Mouse (Mus musculus): ENCODE data around the gene Polm.

Gene Polm

GRCm38 (mm10) chr11:5803551-5803981 lies 34.2 kb downstream of the Polm start, which contains the start of gene Pgam2:
TSS of gene Pgam2 (minus strand) at chr11:5803733.
- DNase-seq (ENCODE audit: low spot score) = no peak

GRCm38 (mm10) chr11:5802457-5803217 lies 35.2 kb downstream of the Polm start:
- DNase-seq (ENCODE audit: low spot score) = no peak

- no peak for DNase-seq (ENCODE audit: low spot score)
Measured at GRCm38 (mm10) chr11:5802005-5802404, 35.8 kb downstream of the Polm start.

- no peak for DNase-seq (ENCODE audit: low spot score)
Measured at GRCm38 (mm10) chr11:5801511-5801910, 36.3 kb downstream of the Polm start.

- no peak for DNase-seq (ENCODE audit: low spot score)
Measured at GRCm38 (mm10) chr11:5799621-5800490, 38.0 kb downstream of the Polm start.

GRCm38 (mm10) chr11:5797928-5798327 lies 39.9 kb downstream of the Polm start:
- no peak for DNase-seq (ENCODE audit: low spot score)

- no peak for DNase-seq (ENCODE audit: low spot score)
Measured at GRCm38 (mm10) chr11:5797371-5797770, 40.4 kb downstream of the Polm start.

GRCm38 (mm10) chr11:5796939-5797338 lies 40.9 kb downstream of the Polm start:
- DNase-seq (ENCODE audit: low spot score) = no peak

- no peak for DNase-seq (ENCODE audit: low spot score)
Measured at GRCm38 (mm10) chr11:5795706-5796105, 42.1 kb downstream of the Polm start.

GRCm38 (mm10) chr11:5795290-5795689 lies 42.5 kb downstream of the Polm start:
- no peak for DNase-seq (ENCODE audit: low spot score)

- DNase-seq (ENCODE audit: low spot score) = no peak
Measured at GRCm38 (mm10) chr11:5790431-5790830, 47.4 kb downstream of the Polm start.

GRCm38 (mm10) chr11:5789754-5790333 lies 48.0 kb downstream of the Polm start:
- no peak for DNase-seq (ENCODE audit: low spot score)

- DNase-seq (ENCODE audit: low spot score) = no peak
Measured at GRCm38 (mm10) chr11:5789071-5789753, 48.6 kb downstream of the Polm start.

- peak; percentile 84 for DNase-seq (ENCODE audit: low spot score)
Measured at GRCm38 (mm10) chr11:5788056-5789014, 49.5 kb downstream of the Polm start, which contains the start of gene Dbnl. TSS of gene Dbnl (plus strand) at chr11:5788488.

- DNase-seq (ENCODE audit: low spot score) = no peak
Measured at GRCm38 (mm10) chr11:5787671-5788055, 50.2 kb downstream of the Polm start.

- DNase-seq (ENCODE audit: low spot score) = no peak
Measured at GRCm38 (mm10) chr11:5785732-5786131, 52.1 kb downstream of the Polm start.

GRCm38 (mm10) chr11:5782199-5782944 lies 55.4 kb downstream of the Polm start:
- DNase-seq (ENCODE audit: low spot score) = no peak

- DNase-seq (ENCODE audit: low spot score) = no peak
Measured at GRCm38 (mm10) chr11:5780035-5780499, 57.7 kb downstream of the Polm start.

GRCm38 (mm10) chr11:5778481-5778880 lies 59.3 kb downstream of the Polm start:
- DNase-seq (ENCODE audit: low spot score) = no peak
